10 mouse cellular contexts compared by ENCODE assay signal in genomic region chr17:80378386-80378785, GRCm38 (mm10). TPM values are rescaled to one million over a fixed set of nuclear protein-coding genes. Genes with fewer than 3 reads are reported as not detected.
DNase-seq lines count a peak whose midpoint lies in the region; TF ChIP-seq lines count a peak whose summit lies in the region.
"Not testable (repeated sequence)": the region's sequence is repeated elsewhere in the genome, so short reads cannot be mapped to it uniquely, and the experiment has no call there.
"Had no signal": no experiment of that assay in that cellular context is flagged by ENCODE, and none has a peak within 500 bp of the region (broad histone marks: within the 10 kb centered on the region; RNA-seq: fewer than 3 reads in every experiment).

No protein-coding gene starts in this region.

- intact Hi-C loops in gastrocnemius, adult 2 months (cut with DNase I); heart, postnatal 36 days (cut with DNase I): not testable (repeated sequence)

- not testable (repeated sequence) for H3K4me3 ChIP-seq in gastrocnemius, adult 2 months

- not testable (repeated sequence) for H3K27ac ChIP-seq in gastrocnemius, adult 2 months

- peak; percentile 10 for DNase-seq in adrenal gland, postnatal 10 days
- peak; percentile 24 for DNase-seq in gastrocnemius, adult 2 months
- DNase-seq in heart, adult 18-20 months: peak; percentile 51 to 55
- DNase-seq in heart, adult 9 months (ENCODE audit: low spot score in 2 of 2): peak; percentile 21 to 45
- peak; percentile 7 to 10 for DNase-seq in heart, postnatal 36 days

- not testable (repeated sequence) for TF ChIP-seq CTCF in gastrocnemius, adult 2 months (IDR thresholded peaks at IDR 0.05)

RNA-seq across cellular contexts. Expression of gene Gm10190, which starts 5.0 kb away (rescaled TPM):
- total RNA-seq in adrenal gland, postnatal 10 days (2021): 1 to 10 TPM; 2.0 to 2.2 TPM
- not detected for total RNA-seq in gastrocnemius, adult 2 months (2021)
- total RNA-seq in heart, adult 18-20 months (2021): not detected
- not detected for total RNA-seq in heart, postnatal 36 days (2021)
- total RNA-seq: adrenal gland, adult 18-20 months; adrenal gland, postnatal 25 days; common myeloid progenitor, adult 5-6 weeks; ES-E14; MEL had no signal
